Mouse (Mus musculus) myocyte (in vitro differentiated cells): ENCODE measurements around the gene Lrrc37a. TPM values are rescaled to one million over a fixed set of nuclear protein-coding genes. Genes with fewer than 3 reads are reported as not detected.
"Not testable (repeated sequence)": the region's sequence is repeated elsewhere in the genome, so short reads cannot be mapped to it uniquely, and the experiment has no call there.

Source experiments
- H3K27me3 ChIP-seq: one replicate; pipeline ENCODE4 v1.6.1; 2011; ENCODE audit not compliant: control insufficient read depth, insufficient read depth, insufficient read length
- H3K36me3 ChIP-seq: one replicate; pipeline ENCODE4 v1.6.1; 2011; ENCODE audit not compliant: control insufficient read depth, insufficient read depth
- H3K4me2 ChIP-seq: one replicate; pipeline ENCODE4 v1.6.1; 2011; ENCODE audit warnings: low read depth, control low read depth
- H3K4me3 ChIP-seq: one replicate; pipeline ENCODE4 v1.5.1; 2011; ENCODE audit warnings: mild to moderate bottlenecking, control low read depth, moderate library complexity
- H3K79me2 ChIP-seq: one replicate; pipeline ENCODE4 v1.6.1; 2011; ENCODE audit not compliant: control insufficient read depth, insufficient read depth
- H3ac ChIP-seq: one replicate; pipeline ENCODE4 v1.6.1; 2011; ENCODE audit not compliant: control insufficient read depth, insufficient read length
- CEBPB ChIP-seq: IDR thresholded peaks from 2 replicates; pipeline ENCODE4 v1.6.1; 2011; ENCODE audit warnings: mild to moderate bottlenecking, moderate library complexity; ENCODE audit not compliant: poor library complexity, insufficient read depth, severe bottlenecking
- E2F4 ChIP-seq: IDR thresholded peaks from one replicate; pipeline ENCODE4 v1.6.1; 2011; ENCODE audit warnings: mild to moderate bottlenecking, control low read depth, moderate library complexity; ENCODE audit not compliant: insufficient read depth
- MAX ChIP-seq: IDR thresholded peaks from one replicate; pipeline ENCODE4 v1.6.1; 2011; ENCODE audit warnings: low read depth, mild to moderate bottlenecking, control low read depth
- MYOD1 ChIP-seq, 3 experiments: IDR thresholded peaks; one replicate each; pipeline ENCODE4 v1.6.1; 2011; ENCODE audit warnings: control low read depth in 2 of 3, low read depth in 2 of 3, mild to moderate bottlenecking in 2 of 3, moderate library complexity in 1 of 3; ENCODE audit not compliant: insufficient read length in 2 of 3, control insufficient read depth in 1 of 3
- MYOG ChIP-seq, 3 experiments: IDR thresholded peaks; one replicate each; pipeline ENCODE4 v1.6.1; 2011; ENCODE audit warnings: control low read depth in 2 of 3, low read depth in 2 of 3, mild to moderate bottlenecking in 2 of 3; ENCODE audit not compliant: insufficient read length in 2 of 3, control insufficient read depth in 1 of 3, insufficient read depth in 1 of 3
- POLR2A ChIP-seq: IDR thresholded peaks from one replicate; pipeline ENCODE4 v1.6.1; 2011; ENCODE audit warnings: low read depth, mild to moderate bottlenecking, control low read depth, moderate library complexity; ENCODE audit not compliant: insufficient read length
- POLR2AphosphoS2 ChIP-seq: IDR thresholded peaks from one replicate; pipeline ENCODE4 v1.6.1; 2011; ENCODE audit warnings: low read depth, control low read depth; ENCODE audit not compliant: insufficient read length
- REST ChIP-seq: IDR thresholded peaks from one replicate; pipeline ENCODE4 v1.6.1; 2011; ENCODE audit warnings: mild to moderate bottlenecking, control low read depth, moderate library complexity; ENCODE audit not compliant: insufficient read depth, insufficient read length
- SRF ChIP-seq: IDR thresholded peaks from one replicate; pipeline ENCODE4 v1.6.1; 2011; ENCODE audit warnings: low read depth; ENCODE audit not compliant: control insufficient read depth, insufficient read length
- TCF12 ChIP-seq: IDR thresholded peaks from one replicate; pipeline ENCODE4 v1.6.1; 2011; ENCODE audit warnings: mild to moderate bottlenecking, control low read depth; ENCODE audit not compliant: poor library complexity, insufficient read depth, severe bottlenecking
- TCF3 ChIP-seq: IDR thresholded peaks from one replicate; pipeline ENCODE4 v1.6.1; 2011; ENCODE audit warnings: low read depth, control low read depth; ENCODE audit not compliant: insufficient read length
- USF1 ChIP-seq: IDR thresholded peaks from one replicate; pipeline ENCODE4 v1.6.1; 2011; ENCODE audit warnings: low read depth, mild to moderate bottlenecking, control low read depth, moderate library complexity
- polyA plus RNA-seq: library from polyadenylated mRNA; unstranded; fragments of >200 nt; fragmentation: generic; extraction: Trizol; gene quantifications from one replicate; pipeline ENCODE4 v1.2.1, GENCODE M21; 2012; ENCODE audit warnings: missing spikeins

Gene Lrrc37a
- polyA plus RNA-seq, result not detected

DNA sequence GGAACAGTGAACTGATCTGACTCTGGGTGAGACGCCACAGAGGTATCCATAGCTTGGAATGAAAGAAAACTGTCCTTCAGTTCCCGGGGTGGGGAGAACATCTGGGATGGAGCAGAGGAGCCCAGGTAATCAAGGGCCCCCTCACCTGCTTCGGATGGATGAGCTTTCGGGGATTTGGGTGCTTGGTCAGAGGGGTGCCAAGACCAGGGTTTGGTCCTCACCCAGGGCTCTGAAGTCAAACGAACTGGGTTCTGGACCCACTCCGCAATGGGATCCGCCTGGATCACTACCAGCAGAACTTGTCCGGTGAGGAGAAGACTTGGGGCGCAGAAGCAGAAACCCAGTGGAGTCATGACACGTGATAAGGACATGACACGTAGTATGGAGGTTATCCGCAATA, at the start of gene Lrrc37a:
Lrrc37a (minus strand) TSS at position 101 of the 400 bp plus-strand sequence.
- TF ChIP-seq REST (no peak), MYOG (IDR thresholded peaks at IDR 0.05; ENCODE audit: control insufficient read depth in 1 of 3, insufficient read depth in 1 of 3, insufficient read length in 2 of 3, low read depth in 2 of 3) (no peak)
- Histone ChIP-seq H3K4me3 (no peak within 1 kb of the TSS), H3ac (no peak within 1 kb of the TSS), H3K36me3 (no peaks in the 10 kb centered on the region), H3K4me2 (no peak within 1 kb of the TSS), H3K27me3 (peaks cover 49% of the 10 kb centered on the region), H3K79me2 (no peaks in the 10 kb centered on the region)

DNA sequence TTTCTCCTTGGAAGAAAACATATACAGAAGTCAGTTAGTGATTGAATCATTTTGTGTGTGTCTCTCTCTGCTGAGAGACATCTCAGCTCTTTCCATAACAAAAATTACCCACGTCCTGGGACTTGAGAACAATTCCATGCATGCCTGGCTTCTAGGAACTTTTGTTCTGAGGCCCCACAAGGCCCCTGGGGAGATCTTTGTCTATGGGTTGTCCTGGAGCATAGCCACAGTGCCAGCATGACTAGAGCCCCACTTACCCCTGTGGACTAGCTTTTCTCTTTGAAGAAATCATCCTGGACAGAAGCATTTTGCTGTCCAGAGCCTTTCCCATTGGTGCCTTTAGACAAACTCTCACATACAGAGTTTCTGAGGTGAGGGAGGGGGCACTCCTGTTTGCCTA, 30.6 kb upstream of the Lrrc37a start:
- H3ac ChIP-seq, H3K4me3 ChIP-seq, H3K4me2 ChIP-seq, H3K36me3 ChIP-seq, H3K79me2 ChIP-seq: not testable (repeated sequence)
- H3K27me3 ChIP-seq, result peaks cover 24% of the 10 kb centered on the region

DNA sequence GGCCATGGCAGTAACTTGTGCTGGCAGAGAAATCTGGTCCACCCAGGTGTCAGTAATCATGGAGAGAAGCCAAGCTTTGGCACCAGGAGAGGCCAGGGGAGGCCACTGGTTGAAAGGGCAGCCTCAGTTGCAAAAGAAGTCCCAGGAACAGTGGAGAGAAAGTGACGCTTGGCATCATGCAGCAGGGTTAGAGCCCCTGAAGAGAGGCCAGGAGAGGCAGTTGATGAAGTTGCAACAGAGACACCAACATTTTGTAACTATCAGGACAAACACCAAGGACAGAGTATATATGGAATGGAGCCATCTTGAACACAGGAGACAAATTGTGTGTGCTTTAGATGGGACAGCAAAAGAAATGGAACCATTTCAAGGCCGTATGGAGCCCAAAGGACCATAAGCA, 7.7 kb upstream of the Lrrc37a start:
- Histone ChIP-seq H3K79me2 (no peaks in the 10 kb centered on the region), H3K27me3 (peaks cover 10% of the 10 kb centered on the region), H3ac (no peak overlapping the region), H3K36me3 (no peaks in the 10 kb centered on the region), H3K4me3 (no peak overlapping the region), H3K4me2 (no peak overlapping the region)
- no peak for TF ChIP-seq POLR2AphosphoS2
- TF ChIP-seq MYOD1 (IDR thresholded peaks at IDR 0.05; ENCODE audit: control insufficient read depth in 1 of 3, insufficient read length in 2 of 3, low read depth in 2 of 3), result no peak
- no peak for TF ChIP-seq SRF
- TF ChIP-seq MYOG (IDR thresholded peaks at IDR 0.05; ENCODE audit: control insufficient read depth in 1 of 3, insufficient read depth in 1 of 3, insufficient read length in 2 of 3, low read depth in 2 of 3), result no peak
- TF ChIP-seq POLR2A, result no peak
- no peak for TF ChIP-seq REST
- no peak for TF ChIP-seq USF1
- TF ChIP-seq E2F4, result no peak
- TF ChIP-seq CEBPB, result no peak
- TF ChIP-seq TCF3, result no peak
- TF ChIP-seq TCF12, result no peak
- TF ChIP-seq MAX, result no peak

DNA sequence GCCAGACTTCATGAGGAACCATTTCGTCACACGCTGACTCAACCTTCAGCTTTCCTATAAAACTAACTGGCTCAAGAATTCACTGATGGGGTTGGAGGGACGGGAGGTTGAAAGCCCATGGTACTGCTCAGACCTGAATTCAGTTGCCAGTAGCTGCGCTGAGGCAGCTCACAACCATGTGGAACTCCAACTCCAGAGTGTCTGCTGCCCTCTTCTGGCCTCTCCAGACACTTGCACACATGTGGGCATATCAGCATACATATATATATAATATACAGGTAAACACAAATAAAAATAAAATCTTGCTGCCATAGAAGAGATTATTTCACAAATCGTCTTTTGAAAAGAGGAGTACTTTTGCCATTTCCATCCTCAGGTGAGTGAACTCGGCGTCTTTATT, 40.0 kb downstream of the Lrrc37a start:
- Histone ChIP-seq H3K27me3 (peaks cover 20% of the 10 kb centered on the region), H3ac (no peak overlapping the region), H3K4me3 (no peak overlapping the region), H3K36me3 (no peaks in the 10 kb centered on the region), H3K79me2 (no peaks in the 10 kb centered on the region), H3K4me2 (no peak overlapping the region)
- TF ChIP-seq REST, result no peak
- no peak for TF ChIP-seq TCF3
- no peak for TF ChIP-seq CEBPB
- TF ChIP-seq TCF12, result no peak
- no peak for TF ChIP-seq SRF

DNA sequence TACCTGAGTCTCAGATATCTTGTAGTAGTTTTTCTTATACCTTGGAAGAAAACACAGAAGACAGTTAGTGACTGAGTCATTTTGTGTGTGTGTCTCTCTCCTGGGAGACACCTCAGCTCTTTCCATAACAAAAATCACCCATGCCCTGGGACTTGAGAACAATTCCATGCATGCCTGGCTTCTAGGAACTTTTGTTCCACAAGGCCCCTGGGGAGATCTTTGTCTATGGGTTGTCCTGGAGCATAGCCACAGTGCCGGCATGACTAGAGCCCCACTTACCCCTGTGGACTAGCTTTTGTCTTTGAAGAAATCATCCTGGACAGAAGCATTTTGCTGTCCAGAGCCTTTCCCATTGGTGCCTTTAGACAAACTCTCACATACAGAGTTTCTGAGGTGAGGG, 53.3 kb downstream of the Lrrc37a start:
- not testable (repeated sequence) for H3K36me3 ChIP-seq, H3ac ChIP-seq, H3K4me2 ChIP-seq, H3K4me3 ChIP-seq, H3K79me2 ChIP-seq
- H3K27me3 ChIP-seq, result peaks cover 31% of the 10 kb centered on the region

DNA sequence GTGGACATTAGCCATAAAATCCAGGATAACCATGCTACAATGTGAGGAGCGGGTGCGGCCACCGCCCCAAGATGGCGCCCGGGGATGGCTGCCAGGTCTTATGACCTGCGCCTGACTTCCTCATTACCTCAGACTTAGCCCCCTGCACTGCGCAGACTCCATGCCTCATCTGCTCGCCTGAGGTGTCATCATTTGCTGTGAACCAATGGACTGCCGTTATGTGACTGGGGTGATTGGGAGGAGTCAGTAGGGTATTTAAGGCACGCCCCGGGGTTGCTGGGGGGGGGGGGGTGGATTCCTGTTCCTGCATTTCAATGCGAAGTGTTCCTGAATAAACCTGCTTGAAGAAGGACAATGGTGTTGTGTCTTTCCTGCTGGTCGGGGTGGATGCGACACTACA, 54.7 kb downstream of the Lrrc37a start:
- peaks cover 22% of the 10 kb centered on the region for H3K27me3 ChIP-seq
- H3K79me2 ChIP-seq, H3ac ChIP-seq, H3K4me2 ChIP-seq, H3K4me3 ChIP-seq, H3K36me3 ChIP-seq: not testable (repeated sequence)

DNA sequence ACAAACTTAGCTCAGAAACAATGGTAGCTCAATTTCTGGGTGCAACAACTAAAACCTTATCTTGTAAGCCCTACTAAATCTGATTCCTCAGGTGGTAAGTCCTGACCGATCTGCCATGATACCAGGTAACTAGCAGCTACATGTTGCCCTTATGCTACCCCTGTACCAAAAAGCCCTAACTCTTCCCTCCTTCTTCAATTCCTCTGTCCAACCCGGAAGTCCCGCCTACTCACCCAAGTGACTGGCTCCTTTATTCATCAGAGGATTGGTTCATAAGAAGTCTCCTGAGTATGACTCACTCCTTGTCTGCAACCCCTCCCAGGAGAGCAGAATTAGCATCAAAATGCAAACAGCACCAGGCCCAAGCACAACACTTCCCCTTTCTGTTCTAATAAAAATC, 60.7 kb downstream of the Lrrc37a start:
- no peaks in the 10 kb centered on the region for H3K79me2 ChIP-seq
- no peak overlapping the region for H3ac ChIP-seq
- no peak overlapping the region for H3K4me3 ChIP-seq
- no peaks in the 10 kb centered on the region for H3K36me3 ChIP-seq
- peaks cover 21% of the 10 kb centered on the region for H3K27me3 ChIP-seq
- H3K4me2 ChIP-seq, result peak overlapping the region; percentile 30
- TF ChIP-seq REST (no peak), MYOD1 (IDR thresholded peaks at IDR 0.05; ENCODE audit: control insufficient read depth in 1 of 3, insufficient read length in 2 of 3, low read depth in 2 of 3) (no peak), MAX (no peak), USF1 (no peak), POLR2AphosphoS2 (no peak), TCF12 (no peak), MYOG (IDR thresholded peaks at IDR 0.05; ENCODE audit: control insufficient read depth in 1 of 3, insufficient read depth in 1 of 3, insufficient read length in 2 of 3, low read depth in 2 of 3) (no peak), CEBPB (no peak), SRF (no peak), E2F4 (no peak), TCF3 (no peak), POLR2A (no peak)
